Mouse (Mus musculus): ENCODE results near the gene Bpi.

The Bpi gene

GRCm38 (mm10) chr2:158299731-158300130 lies 41.8 kb downstream of the Bpi start:
- no peak for DNase-seq

GRCm38 (mm10) chr2:158302807-158303206 lies 44.9 kb downstream of the Bpi start:
- no peak for DNase-seq

- peak; percentile 77 for DNase-seq
These were observed 48.2 kb downstream of the Bpi start, which contains the start of gene Lbp for GRCm38 (mm10) chr2:158305948-158306695. Gene Lbp (plus strand): TSS chr2:158306493.

- no peak for DNase-seq
These were observed 48.8 kb downstream of the Bpi start for GRCm38 (mm10) chr2:158306696-158307049.

- no peak for DNase-seq
These were observed 50.4 kb downstream of the Bpi start for GRCm38 (mm10) chr2:158308276-158308675.

GRCm38 (mm10) chr2:158313089-158313488 lies 55.2 kb downstream of the Bpi start:
- no peak for DNase-seq

GRCm38 (mm10) chr2:158316371-158316770 lies 58.5 kb downstream of the Bpi start:
- peak; percentile 19 for DNase-seq

GRCm38 (mm10) chr2:158317026-158317425 lies 59.1 kb downstream of the Bpi start:
- peak; percentile 60 for DNase-seq

GRCm38 (mm10) chr2:158321596-158321995 lies 63.7 kb downstream of the Bpi start:
- DNase-seq, result no peak

- no peak for DNase-seq
These were observed 65.0 kb downstream of the Bpi start for GRCm38 (mm10) chr2:158322845-158323244.

- peak; percentile 47 for DNase-seq
These were observed 66.8 kb downstream of the Bpi start for GRCm38 (mm10) chr2:158324531-158325190.

- no peak for DNase-seq
These were observed 67.7 kb downstream of the Bpi start for GRCm38 (mm10) chr2:158325609-158326008.
